8 mouse cellular contexts compared by ENCODE assay signal in the genomic region with DNA sequence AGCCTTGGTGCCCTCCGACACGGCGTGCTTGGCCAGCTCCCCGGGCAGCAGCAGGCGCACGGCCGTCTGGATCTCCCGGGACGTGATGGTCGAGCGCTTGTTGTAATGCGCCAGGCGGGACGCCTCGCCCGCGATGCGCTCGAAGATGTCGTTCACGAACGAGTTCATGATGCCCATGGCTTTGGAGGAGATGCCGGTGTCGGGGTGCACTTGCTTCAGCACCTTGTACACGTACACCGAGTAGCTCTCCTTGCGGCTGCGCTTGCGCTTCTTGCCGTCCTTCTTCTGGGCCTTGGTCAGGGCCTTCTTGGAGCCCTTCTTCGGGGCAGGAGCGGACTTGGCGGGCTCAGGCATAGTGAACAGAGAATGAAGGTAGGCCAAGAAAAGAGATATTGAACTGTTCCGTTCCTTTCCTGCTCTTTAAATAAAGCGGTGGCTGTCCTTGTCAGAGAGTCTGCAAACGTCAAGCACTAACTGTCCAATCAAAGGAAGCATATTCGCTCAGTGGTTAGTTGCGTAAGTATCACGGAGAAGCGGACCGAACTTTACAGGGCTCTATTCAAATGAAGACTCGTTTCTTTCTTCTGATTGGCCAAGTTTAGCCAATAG. TPM values are rescaled to one million over a fixed set of nuclear protein-coding genes. Genes with fewer than 3 reads are reported as not detected.
DNase-seq lines count a peak whose midpoint lies in the region; ATAC-seq lines count a peak whose summit lies in the region.
"Not testable (repeated sequence)": the region's sequence is repeated elsewhere in the genome, so short reads cannot be mapped to it uniquely, and the experiment has no call there.

A gene (minus strand): TSS at position 394 of the 609 bp plus-strand sequence.

- peak within 1 kb of the TSS; percentile 51 for H3K4me3 ChIP-seq in heart, embryonic 11.5 days (ENCODE audit: low read depth, low read length)
- H3K4me3 ChIP-seq in kidney, embryonic 14.5 days (ENCODE audit: low read length), result peak within 1 kb of the TSS; percentile 46
- peak within 1 kb of the TSS; percentile 48 for H3K4me3 ChIP-seq in midbrain, embryonic 16.5 days (ENCODE audit: low read depth, low read length)

- H3K9me3 ChIP-seq in heart, embryonic 11.5 days (replicated peaks; ENCODE audit: control insufficient read depth, low read length); kidney, embryonic 14.5 days (ENCODE audit: control insufficient read depth, low read length); midbrain, embryonic 16.5 days (replicated peaks; ENCODE audit: control insufficient read depth, low read length, poor library complexity, severe bottlenecking): not testable (repeated sequence)

- H3K9ac ChIP-seq in heart, embryonic 11.5 days (ENCODE audit: low read depth, low read length), result peak within 1 kb of the TSS; percentile 64
- H3K9ac ChIP-seq in kidney, embryonic 14.5 days (ENCODE audit: low read depth, low read length), result peak within 1 kb of the TSS; percentile 69
- H3K9ac ChIP-seq in midbrain, embryonic 16.5 days (ENCODE audit: low read depth, low read length), result peak within 1 kb of the TSS; percentile 49

- peak within 1 kb of the TSS; percentile 96 for H3K27ac ChIP-seq in heart, embryonic 11.5 days (ENCODE audit: low read depth, low read length)
- peak within 1 kb of the TSS; percentile 97 for H3K27ac ChIP-seq in kidney, embryonic 14.5 days (ENCODE audit: low read depth, low read length)
- peak within 1 kb of the TSS; percentile 75 for H3K27ac ChIP-seq in midbrain, embryonic 16.5 days (ENCODE audit: low read length)

- not testable (repeated sequence) for H3K27me3 ChIP-seq in heart, embryonic 11.5 days (ENCODE audit: control insufficient read depth, insufficient read depth, low read length); kidney, embryonic 14.5 days (ENCODE audit: control insufficient read depth, insufficient read depth, low read length); midbrain, embryonic 16.5 days (ENCODE audit: control insufficient read depth, insufficient read depth, low read depth, low read length)

- ATAC-seq in erythroblast, adult 5-6 weeks (replicated peaks; ENCODE audit: low FRiP score, poor library complexity, severe bottlenecking), result peak; percentile 90
- peak; percentile 89 for ATAC-seq in heart, embryonic 11.5 days (replicated peaks; ENCODE audit: insufficient number of reproducible peaks, low FRiP score, low TSS enrichment)
- ATAC-seq in kidney, embryonic 14.5 days (ENCODE audit: low FRiP score, low TSS enrichment), result peak; percentile 96
- peak; percentile 90 for ATAC-seq in midbrain, embryonic 16.5 days

- whole genome bisulfite sequencing in heart, embryonic 11.5 days (ENCODE audit: insufficient replicate concordance), result under 1% methylated on average over 25 of the region's 42 CpGs
- WGBS in kidney, embryonic 14.5 days, result under 1% methylated on average over 24 of the region's 42 CpGs
- WGBS in midbrain, embryonic 16.5 days, result under 1% methylated on average over 27 of the region's 42 CpGs

- peak within 1 kb of the TSS; percentile 80 for H3K4me2 ChIP-seq in heart, embryonic 11.5 days
- H3K4me2 ChIP-seq in kidney, embryonic 14.5 days (replicated peaks; ENCODE audit: low read depth, low read length), result peak within 1 kb of the TSS; percentile 76
- H3K4me2 ChIP-seq in midbrain, embryonic 16.5 days (ENCODE audit: low read length), result peak within 1 kb of the TSS; percentile 83

- H3K36me3 ChIP-seq in heart, embryonic 11.5 days (ENCODE audit: control insufficient read depth, insufficient read depth, low read length); kidney, embryonic 14.5 days (ENCODE audit: control insufficient read depth, insufficient read depth, low read length); midbrain, embryonic 16.5 days (ENCODE audit: control insufficient read depth, insufficient read depth, low read length): not testable (repeated sequence)

- not testable (repeated sequence) for H3K4me1 ChIP-seq in heart, embryonic 11.5 days (ENCODE audit: control insufficient read depth, insufficient read depth, low read length); kidney, embryonic 14.5 days (ENCODE audit: control insufficient read depth, insufficient read depth, low read length); midbrain, embryonic 16.5 days (ENCODE audit: control insufficient read depth, insufficient read depth, low read length)

- peak; percentile 95 for DNase-seq in CD4-positive helper T cell, adult 2 months (ENCODE audit: low read depth, low spot score)
- DNase-seq in brain, adult 2 months (ENCODE audit: low read depth, low spot score), result peak; percentile 98
- DNase-seq in liver, result peak; percentile 85
- DNase-seq in spleen, postnatal 36 days (ENCODE audit: low spot score in 2 of 2), result peak; percentile 87 to 92

RNA-seq across cellular contexts. Expression of the gene that starts here (rescaled TPM):
- total RNA-seq in erythroblast, adult 5-6 weeks (2015; ENCODE audit: low replicate concordance), result 13.4 and 18.2 TPM in 2 replicates
- 63.0 and 67.3 TPM in 2 replicates for total RNA-seq in erythroblast, adult 5-6 weeks (2017; ENCODE audit: low replicate concordance)
- 0.43 and 0.66 TPM in 2 replicates for polyA plus RNA-seq in heart, embryonic 11.5 days (2014; fragmentation: Nextera tagmentation; extraction: Ambion mirVana)
- 1.4 and 2.9 TPM in 2 replicates for polyA plus RNA-seq in kidney, embryonic 14.5 days (2014; fragmentation: Nextera tagmentation; extraction: Ambion mirVana)
- polyA plus RNA-seq in midbrain, embryonic 16.5 days (2015; fragmentation: Nextera tagmentation; extraction: Ambion mirVana), result 0.27 TPM in 1 of 2 replicates, not detected in the other

Comparison
In these comparisons a context has a peak if more than half of its experiments do, and no peak if none do; other contexts are left out.
1. Peak in every context shown above with its lines: DNase-seq, ATAC-seq, H3K4me3 ChIP-seq and H3K27ac ChIP-seq.
2. Peak in ATAC-seq, H3K4me3 ChIP-seq, H3K27ac ChIP-seq, H3K9ac ChIP-seq and H3K4me2 ChIP-seq in heart, embryonic 11.5 days; RNA of the gene not detected or under 1 TPM.
3. Peak in ATAC-seq, H3K4me3 ChIP-seq, H3K27ac ChIP-seq, H3K9ac ChIP-seq and H3K4me2 ChIP-seq in midbrain, embryonic 16.5 days; RNA of the gene not detected or under 1 TPM.